Mouse (Mus musculus) heart, postnatal 25 days (tissue): ENCODE results near the gene Dpf1. TPM values are rescaled to one million over a fixed set of nuclear protein-coding genes. Genes with fewer than 3 reads are reported as not detected.

Experiments
- DNase-seq: peaks from one replicate; pipeline ENCODE4 v3.0.0; 2022; ENCODE audit warnings: low spot score
- intact Hi-C: fragments of 180-260 bp; cut with DNase I; formaldehyde crosslinking; loops from one replicate; pipeline ENCODE4 v1.15.1; 2025
- total RNA-seq, 2 experiments: library from RNA; stranded (reverse); gene quantifications; 2 replicates each; pipeline ENCODE4 v1.2.3; 2021

Dpf1 gene
- total RNA-seq, 2 experiments from 2014 or later: 0.53 TPM; not detected in 1

- intact Hi-C loops: no loop called here
- no peak for DNase-seq
Measured at GRCm38 (mm10) chr7:29367166-29368003, 63.6 kb downstream of the Dpf1 start.

Other genes with a start within 250 kb of the Dpf1 start
- not detected for gene Ryr1, start 178.8 kb upstream of the Dpf1 start, total RNA-seq
- gene Rasgrp4, start 169.1 kb upstream of the Dpf1 start, total RNA-seq: 1 to 10 TPM; 1.4 TPM
- gene Fam98c, start 147.7 kb upstream of the Dpf1 start, total RNA-seq: 10 to 100 TPM; 11.2 to 11.4 TPM
- under 1 TPM; 0.39 to 0.45 TPM for gene Ggn, start 133.7 kb upstream of the Dpf1 start, total RNA-seq
- gene Spred3, start 133.5 kb upstream of the Dpf1 start, total RNA-seq: under 1 TPM; 0.36 to 0.49 TPM
- 100 to 1,000 TPM; 118 to 125 TPM for gene Psmd8, start 123.2 kb upstream of the Dpf1 start, total RNA-seq
- gene Catsperg1, start 89.9 kb upstream of the Dpf1 start, total RNA-seq: under 1 TPM; 0.16 to 0.34 TPM
- 1 to 10 TPM; 2.4 to 2.5 TPM for gene Kcnk6, start 71.4 kb upstream of the Dpf1 start, total RNA-seq
- 10 to 100 TPM; 75.2 to 78.9 TPM for gene Yif1b, start 65.6 kb upstream of the Dpf1 start, total RNA-seq
- 1 to 10 TPM in 1 of 2 experiments, under 1 TPM in 1; 0.73 to 3.7 TPM for gene 2200002D01Rik, start 55.5 kb upstream of the Dpf1 start, total RNA-seq
- gene Spint2, start 22.0 kb upstream of the Dpf1 start, total RNA-seq: 10 to 100 TPM; 33.5 to 37.1 TPM
- 1 to 10 TPM; 9.6 to 9.9 TPM for gene Ppp1r14a, start 14.6 kb upstream of the Dpf1 start, total RNA-seq
- 1 to 10 TPM; 8.8 to 9.4 TPM for gene Sipa1l3, start 214.7 kb downstream of the Dpf1 start, total RNA-seq